Mouse (Mus musculus) MN1 (cell line): ENCODE measurements around the gene Prss21.

Experiments
- DNase-seq: peaks from one replicate; pipeline ENCODE4 v3.0.0-alpha.2; 2016; ENCODE audit warnings: low spot score

Gene Prss21

GRCm38 (mm10) chr17:23867756-23868155, at the start of gene Prss21:
Gene Prss21, plus strand, starts transcription at chr17:23868056.
- no peak for DNase-seq

DNA sequence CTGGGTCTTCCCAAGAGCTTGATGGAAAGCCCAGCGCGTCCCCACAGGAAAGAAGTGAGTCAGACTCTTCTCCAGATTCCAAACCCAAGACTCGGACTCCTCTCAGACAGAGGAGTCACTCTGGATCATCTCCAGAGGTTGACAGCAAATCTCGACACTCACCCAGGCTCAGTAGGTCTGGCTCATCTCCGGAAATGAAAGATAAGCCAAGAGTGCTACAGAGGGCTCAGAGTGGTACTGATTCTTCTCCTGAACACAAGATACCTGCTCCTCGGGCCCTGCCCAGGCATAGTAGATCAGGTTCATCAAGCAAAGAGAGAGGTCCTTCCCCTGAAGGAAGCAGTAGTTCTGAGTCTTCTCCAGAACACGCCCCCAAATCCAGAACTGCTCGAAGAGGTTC, 49.3 kb upstream of the Prss21 start:
- DNase-seq: no peak

DNA sequence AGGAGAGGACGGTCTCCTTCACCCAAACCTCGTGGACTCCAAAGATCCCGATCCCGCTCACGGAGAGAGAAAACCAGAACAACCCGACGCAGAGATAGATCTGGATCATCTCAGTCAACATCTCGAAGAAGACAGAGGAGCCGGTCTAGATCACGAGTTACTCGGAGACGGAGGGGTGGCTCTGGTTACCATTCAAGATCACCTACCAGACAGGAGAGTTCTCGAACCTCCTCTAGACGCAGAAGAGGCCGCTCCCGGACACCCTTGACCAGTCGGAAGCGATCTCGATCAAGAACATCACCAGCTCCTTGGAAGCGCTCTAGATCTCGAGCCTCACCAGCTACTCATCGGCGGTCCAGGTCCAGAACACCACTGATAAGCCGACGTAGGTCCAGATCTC, 48.6 kb upstream of the Prss21 start:
- DNase-seq: no peak

- no peak for DNase-seq
These were observed 47.1 kb upstream of the Prss21 start for GRCm38 (mm10) chr17:23820731-23821130.

- DNase-seq: no peak
These were observed 45.8 kb upstream of the Prss21 start for GRCm38 (mm10) chr17:23822094-23822493.

DNA sequence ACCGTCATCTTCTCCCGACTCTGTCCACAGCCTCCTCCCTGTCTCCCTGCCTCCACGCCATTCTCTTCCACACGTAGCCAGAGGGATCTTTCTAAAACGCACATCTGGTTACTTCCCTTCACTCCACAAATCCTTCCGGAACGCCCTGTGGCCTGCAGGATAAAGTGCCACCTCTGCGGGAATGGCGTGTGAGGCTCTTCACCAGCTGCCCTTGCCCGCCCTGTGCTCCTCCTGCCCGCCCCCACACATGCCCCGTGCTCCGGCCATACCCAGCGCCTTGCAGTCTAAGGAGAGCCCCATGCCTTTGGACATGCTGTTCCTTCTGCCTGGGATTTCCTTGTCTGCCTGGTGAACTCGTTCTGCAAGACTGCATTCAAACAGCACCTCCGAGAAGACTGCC, 44.8 kb upstream of the Prss21 start:
- DNase-seq: no peak

DNA sequence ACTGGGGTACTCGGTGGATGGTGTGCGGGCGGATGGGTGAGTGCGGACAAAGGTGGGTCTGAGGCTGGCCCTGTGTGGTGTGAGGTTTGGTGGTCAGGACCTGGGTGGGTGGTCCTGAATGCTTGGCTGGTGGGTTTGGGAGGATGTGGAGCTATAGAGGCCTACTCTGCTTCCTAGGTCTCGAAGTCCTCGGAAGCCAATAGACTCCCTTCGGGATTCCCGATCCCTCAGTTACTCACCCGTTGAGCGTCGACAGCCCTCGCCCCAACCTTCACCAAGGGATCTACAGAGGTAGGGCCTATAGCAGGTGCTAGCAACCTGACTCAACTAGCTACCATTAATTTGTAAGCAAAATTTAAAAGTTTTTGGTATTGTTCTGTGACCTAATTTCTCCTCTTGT, 44.2 kb upstream of the Prss21 start:
- DNase-seq: no peak

GRCm38 (mm10) chr17:23825591-23825990, 42.3 kb upstream of the Prss21 start:
- peak; percentile 27 for DNase-seq

DNA sequence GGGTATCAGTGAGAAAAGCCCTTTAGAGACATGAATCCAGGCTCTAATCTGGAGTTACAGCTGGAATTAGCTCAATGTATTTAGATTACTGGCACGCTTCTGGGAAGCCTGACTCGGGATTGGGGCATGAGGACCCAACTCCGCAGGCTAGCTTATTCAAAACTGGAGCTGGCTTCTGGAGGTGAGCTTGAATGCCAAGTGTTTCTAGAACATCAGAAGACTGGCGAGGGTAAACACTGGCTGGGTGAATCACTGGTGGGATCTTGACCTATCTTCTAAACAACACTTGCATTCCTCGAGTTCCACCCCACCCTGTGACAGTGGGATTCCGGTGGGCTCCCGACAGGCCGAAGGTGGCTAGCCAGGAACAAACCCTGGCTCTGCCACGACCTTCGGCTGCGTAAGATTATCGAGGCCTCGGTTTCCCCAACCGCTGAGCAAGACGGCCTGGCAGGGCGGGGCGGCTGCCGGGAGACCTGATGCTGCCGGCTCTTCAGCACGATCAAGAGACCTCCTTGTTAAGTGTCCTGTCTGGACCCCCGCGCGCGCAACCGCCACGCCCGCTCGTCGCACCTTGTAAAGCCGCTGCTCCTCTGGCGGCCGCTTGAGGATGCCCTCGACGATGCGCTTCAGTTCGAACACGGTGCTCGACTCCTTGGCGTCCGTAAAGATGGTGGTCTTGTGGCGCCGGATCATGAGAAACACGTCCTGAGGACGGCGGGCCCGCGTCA, 39.4 kb upstream of the Prss21 start:
- peak; percentile 75 for DNase-seq

GRCm38 (mm10) chr17:23829064-23829619, 38.7 kb upstream of the Prss21 start, which contains the start of gene Elob:
Gene Elob, minus strand, starts transcription at chr17:23829136.
- DNase-seq: peak; percentile 92

DNA sequence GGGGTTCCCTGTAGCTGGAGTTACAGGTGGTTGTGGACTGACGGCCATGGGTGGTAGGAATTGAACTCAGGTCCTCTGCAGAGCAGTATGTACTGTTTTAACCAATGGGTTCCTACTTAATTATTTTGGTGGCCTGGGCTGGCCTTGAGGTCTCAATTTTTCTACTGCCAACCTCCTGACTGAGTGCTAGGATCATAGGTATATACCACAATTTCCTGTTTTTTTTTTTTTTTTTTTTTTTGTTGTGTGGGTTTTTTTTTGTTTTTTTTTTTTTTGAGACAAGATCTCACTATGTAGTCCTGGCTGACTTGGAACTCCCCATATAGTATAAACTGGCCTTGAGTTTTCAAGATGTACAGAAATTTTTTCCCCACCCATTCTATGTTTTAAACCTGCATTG, 36.7 kb upstream of the Prss21 start:
- DNase-seq: no peak

GRCm38 (mm10) chr17:23836006-23836575, 31.8 kb upstream of the Prss21 start, which contains the start of gene Prss33:
Gene Prss33, minus strand, starts transcription at chr17:23836056.
- no peak for DNase-seq

DNA sequence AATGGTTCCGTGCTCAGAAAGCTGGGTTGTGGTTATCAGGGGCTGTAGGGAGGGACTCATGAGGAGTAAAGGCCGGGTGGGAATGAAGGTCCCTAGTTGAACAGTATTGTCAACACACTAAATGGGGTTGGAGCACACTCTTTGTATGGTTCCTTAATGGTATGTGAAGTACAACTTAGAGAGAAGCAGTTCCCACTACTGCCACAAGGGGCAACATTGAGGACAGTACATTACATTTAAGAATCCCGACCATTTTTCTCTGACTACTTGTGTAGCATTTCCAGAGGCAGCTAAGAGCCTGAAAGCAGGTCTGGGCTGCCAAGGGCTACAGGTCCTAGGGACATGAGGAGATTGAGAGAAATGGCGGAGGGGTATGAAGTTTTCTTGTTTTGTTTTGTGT, 26.7 kb upstream of the Prss21 start:
- DNase-seq: peak; percentile 69

DNA sequence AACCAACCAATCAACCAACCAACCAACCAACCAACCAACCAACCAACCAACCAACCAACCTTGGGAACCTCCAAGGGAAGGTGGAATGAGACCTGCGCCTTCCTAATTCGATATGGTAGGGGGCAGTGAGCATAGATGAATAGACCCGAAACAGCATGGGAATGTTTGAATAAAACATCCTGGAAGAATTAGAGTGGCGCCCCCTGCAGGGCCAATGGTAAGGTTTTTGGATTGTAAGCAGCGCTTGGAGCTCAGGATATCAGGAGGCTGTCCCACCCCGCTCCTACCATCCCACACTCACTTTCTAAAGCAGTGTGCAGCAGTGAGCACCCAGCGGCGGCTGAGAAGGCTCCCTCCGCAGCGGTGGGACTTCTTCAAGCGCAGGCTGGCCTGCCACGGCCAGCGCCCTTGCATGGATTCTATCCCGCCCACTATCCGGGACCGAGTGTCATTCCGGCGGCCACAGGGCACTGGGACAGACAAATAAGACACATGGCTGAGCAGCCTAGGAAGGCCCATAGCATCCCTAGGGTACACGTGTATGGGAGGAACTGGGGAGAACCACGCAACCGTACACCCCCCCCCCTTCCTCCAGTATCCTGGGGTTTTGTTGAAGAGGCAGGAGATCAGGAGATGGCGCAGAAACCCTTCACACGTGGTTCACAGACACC, 24.6 kb upstream of the Prss21 start:
- no peak for DNase-seq

GRCm38 (mm10) chr17:23843812-23844273, 24.0 kb upstream of the Prss21 start, which contains the start of the genes Prss32 and Prss41:
Gene Prss32, plus strand, starts transcription at chr17:23843855.
Gene Prss41, minus strand, starts transcription at chr17:23844172.
- no peak for DNase-seq

DNA sequence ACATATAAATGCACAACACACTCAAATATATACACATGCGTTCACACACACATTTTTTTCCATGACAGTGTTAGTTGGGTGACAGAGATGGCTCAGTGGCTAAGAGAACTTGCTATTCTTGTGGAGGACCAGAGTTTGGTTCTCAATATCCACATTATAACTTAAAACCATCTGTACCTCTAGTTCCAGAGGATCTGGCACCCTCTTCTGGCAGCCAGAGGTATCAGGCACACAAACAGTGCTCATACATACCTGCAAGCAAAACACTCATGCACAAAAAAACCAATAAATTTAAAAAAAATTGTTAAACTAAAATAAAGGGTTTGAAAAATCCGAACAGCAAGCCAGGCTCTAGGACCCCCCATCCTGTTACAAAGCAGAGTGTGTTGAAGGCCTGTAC, 17.8 kb upstream of the Prss21 start:
- DNase-seq: no peak

DNA sequence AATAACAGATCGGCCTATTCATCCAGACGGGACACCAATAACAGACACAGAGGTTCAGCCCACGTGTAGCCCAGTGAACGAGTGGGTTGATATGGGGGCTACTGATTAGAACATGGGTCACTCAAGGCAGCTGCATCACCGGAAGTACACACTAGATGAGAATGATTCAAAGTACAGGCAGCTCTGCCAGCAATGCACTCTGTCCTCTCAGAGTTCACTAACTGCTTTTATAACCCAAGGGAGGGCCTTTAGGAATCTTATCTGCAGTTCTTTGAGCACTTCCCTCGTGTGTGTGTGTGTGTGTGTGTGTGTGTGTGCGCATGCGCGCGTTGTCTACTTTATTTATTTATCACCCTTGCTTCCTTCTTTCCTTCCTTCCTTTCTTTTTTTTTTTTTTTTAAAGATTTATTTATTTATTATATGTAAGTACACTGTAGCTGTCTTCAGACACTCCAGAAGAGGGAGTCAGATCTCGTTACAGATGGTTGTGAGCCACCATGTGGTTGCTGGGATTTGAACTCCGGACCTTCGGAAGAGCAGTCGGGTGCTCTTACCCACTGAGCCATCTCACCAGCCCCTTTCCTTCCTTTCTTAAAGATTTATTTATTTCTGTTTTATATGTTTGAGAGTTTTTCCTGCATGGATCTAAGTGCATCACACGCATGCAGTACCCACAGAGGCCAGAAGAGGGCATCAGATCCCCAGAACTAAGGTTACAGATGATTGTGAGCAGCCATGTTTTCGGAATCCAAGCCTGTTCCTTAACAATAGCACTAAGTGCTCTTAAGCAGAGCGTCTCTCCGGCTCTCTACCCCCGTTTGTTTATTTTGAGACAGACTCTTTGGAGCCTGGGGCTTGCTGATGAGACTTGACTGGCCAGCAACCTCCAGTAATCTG, 16.8 kb upstream of the Prss21 start:
- DNase-seq: peak; percentile 43

DNA sequence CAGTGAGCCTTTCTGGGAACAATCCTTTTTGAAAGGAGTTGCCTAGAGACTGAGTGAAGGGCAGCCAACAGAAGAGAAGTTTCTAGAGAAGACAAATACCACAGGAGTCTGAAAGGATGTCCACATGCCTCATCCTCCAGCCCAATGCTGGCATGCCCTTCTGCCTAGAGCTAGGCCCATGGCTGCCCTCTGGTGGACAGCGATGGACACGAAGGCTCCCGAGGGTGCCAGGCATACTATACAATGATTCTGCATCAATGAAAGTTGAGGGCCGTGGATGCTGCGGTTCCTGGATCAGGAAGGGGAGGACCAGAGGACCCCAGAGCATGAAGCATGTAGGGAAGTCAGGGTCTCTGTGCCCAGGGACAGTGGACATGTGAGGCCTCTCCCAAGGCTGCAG, 14.6 kb upstream of the Prss21 start:
- peak; percentile 66 for DNase-seq

- DNase-seq: no peak
These were observed 13.6 kb upstream of the Prss21 start for GRCm38 (mm10) chr17:23854229-23854765.

GRCm38 (mm10) chr17:23857193-23857592, 10.7 kb upstream of the Prss21 start:
- no peak for DNase-seq

DNA sequence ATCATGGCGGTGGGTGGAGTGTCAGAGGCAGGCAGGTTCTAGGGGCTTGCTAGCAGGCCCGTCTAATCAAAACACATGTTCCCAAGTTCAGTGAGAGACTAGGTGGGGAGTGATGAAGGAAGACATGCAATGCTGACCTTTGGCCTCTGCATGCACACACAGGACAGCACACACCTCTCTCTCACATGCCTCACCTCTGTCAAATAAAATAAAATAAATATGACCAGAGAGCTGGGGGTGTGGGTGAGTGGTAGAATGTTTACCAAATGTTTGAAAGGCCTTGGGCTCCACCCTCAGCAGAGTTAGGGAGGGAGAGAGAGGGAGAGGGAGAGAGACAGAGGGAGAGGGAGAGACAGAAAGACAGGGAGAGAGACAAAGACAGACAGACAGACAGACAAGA, 9.9 kb upstream of the Prss21 start:
- no peak for DNase-seq
